Mouse (Mus musculus) thymus, postnatal 14 days (tissue): ENCODE measurements around the gene AI661453.
"Not testable (repeated sequence)": the region's sequence is repeated elsewhere in the genome, so short reads cannot be mapped to it uniquely, and the experiment has no call there.

ENCODE experiments used
- DNase-seq: peaks from one replicate; pipeline ENCODE4 v3.0.0; 2021

AI661453 gene

DNA sequence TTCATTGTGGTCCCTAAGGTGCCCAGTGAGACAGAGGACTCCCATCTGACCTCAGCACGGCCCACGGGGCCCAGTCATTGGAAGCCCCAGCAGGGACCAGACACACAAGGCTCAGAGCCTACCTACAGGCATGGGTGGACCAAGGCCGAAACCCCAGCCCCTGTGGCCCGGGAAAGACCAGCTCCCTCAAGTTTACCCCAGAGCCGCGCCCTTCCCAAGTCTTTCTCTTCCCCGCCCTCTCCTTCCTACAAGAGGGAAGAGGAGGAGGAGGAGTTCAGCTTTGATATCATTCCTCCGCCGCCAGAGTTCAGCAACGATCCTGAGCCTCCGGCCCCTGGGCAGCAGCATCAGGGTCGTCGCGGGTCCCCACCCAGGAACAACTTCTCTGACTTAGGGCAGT lies 31.6 kb downstream of the AI661453 start:
- no peak for DNase-seq

DNA sequence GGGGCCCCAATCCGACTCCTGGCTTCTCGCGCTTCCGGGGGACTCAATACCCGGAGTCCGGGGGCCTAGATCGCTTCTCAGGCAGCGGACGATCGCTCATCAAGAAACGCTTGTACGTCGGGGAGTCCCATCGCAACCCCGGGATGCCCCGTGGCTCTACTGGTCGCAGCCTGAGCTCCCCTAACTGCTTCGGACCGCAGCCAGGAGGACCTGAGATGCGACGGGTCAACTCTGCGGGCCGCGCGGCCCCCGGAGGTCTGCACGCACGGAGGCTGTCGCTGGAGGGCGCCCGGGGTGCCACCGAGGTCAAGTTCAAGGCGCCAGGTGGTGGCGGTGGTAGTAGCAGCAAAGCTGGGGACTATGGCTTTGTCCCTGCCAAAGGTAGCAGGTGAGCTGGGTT lies 32.1 kb downstream of the AI661453 start:
- DNase-seq: peak; percentile 54

DNA sequence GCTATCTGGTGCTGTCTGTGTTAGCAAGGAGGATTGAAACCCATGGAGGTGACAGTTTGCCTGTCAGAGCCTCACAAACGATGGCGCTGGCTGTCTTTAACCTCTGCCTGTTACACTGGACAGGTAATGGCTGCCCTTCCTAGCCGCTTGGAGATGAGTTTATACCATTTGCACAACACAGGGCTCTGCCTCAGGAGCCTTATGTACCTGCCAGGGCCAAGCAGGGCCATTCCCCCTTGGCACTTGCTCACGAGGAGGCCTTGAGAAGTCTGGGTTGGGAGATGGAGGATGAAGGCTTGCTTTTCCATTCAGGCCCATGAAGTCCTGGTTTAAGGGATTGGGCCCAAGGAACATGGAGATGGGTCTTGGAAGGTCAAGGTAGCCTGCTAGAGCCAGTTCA lies 33.2 kb downstream of the AI661453 start:
- DNase-seq: no peak

DNA sequence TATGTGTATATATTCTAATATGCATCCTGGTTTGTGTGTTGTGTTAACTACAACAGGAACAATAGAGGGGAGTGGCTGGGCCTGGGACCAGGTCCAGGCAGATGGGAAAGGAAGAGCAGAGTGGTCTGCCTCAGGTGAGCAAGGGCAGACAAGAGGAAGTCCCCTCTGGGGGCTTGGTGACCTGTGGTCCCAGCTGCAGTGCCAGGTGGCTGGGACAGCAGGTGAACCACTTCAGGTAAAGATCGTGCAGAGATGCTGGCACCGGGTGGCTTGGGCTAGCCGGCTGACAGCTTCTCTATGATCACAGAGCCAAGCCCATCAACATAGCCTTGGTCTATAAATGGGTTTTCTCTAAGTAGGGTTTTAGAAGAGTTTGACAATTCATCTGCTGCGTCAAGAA lies 33.7 kb downstream of the AI661453 start:
- no peak for DNase-seq

- DNase-seq: no peak
These were observed 34.3 kb downstream of the AI661453 start for GRCm38 (mm10) chr17:47470686-47471085.

DNA sequence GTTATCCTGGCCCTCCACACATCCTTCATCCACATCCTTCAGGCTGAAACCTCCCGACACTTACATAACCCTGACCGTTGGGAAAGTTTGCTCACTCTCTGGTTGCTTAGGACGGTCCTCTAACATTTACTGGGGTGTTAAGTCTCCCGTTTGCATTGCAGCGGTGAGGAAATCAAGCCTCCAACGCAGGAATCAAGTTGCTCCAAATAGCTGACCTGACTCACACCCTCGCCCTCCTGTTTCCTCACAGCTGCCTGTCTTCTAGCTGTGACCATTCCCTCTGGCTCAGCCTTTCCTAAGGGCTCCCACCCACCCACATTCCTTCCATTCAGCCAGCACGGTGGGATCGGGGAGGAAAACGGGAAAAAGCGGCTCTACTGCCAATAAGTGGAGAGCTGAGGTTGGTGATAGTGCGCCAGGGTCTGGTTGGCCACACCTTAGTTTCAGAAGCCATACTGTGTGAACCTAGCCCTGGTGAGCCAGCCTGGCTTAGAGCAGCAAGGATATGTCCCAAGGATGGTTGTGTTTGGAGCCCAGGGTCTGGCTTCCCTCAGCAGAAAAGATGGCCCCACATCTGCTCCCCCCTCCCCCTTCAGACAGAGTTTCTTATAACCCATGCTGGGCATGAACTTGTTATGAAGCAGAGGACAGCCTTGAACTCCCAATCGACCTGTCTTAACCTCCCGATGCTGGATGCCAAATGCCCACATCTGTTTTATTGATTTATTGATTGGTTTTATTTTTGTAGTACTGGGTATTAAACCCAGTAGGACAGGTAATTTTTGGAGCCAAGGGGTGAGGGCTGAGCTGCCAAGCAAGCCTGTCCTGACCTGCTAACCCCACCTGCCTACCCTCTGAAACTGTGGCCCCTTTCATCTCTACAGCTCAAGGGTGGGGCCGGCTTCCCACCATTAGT lies 36.3 kb downstream of the AI661453 start:
- no peak for DNase-seq

GRCm38 (mm10) chr17:47473434-47473974 lies 37.1 kb downstream of the AI661453 start:
- DNase-seq: peak; percentile 79

DNA sequence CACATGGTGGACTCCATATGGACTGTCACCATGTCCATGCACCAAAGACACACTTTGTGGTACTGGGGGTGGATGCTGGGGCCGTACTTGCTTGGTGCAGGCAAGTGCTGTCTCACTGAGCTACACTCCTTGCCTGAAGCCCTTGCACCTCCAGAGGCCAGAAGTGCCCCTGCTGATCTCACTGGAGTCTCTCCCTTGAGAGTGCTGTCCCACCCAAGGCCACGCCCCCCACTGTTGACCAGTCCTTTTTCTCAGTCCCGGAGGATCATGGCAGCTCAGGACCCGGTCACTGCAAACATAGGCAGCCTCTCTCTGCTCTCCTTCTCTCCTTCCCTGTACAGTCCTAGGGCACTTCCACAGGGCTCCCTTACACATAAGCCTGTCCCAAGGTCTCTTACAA lies 37.8 kb downstream of the AI661453 start:
- DNase-seq: no peak

DNA sequence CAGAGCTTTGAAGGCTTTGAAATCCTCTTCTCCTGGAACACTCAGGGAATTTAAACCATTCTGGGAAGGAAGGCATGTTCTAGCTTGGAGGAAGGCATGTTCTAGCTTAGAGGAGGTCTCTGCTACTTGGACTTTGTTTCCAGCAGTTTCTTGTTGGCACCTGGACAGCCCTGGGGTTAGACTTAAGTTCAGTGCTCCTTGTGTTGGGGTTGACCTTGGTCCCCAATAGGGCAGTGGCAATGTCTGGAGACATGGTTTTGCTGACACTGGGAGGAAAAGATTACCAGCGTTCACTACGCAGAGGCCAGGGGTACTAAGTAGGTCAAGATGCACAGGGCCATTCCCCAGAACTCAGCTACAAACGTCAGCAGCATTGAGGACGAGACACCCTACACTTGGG lies 38.8 kb downstream of the AI661453 start:
- DNase-seq: no peak

DNA sequence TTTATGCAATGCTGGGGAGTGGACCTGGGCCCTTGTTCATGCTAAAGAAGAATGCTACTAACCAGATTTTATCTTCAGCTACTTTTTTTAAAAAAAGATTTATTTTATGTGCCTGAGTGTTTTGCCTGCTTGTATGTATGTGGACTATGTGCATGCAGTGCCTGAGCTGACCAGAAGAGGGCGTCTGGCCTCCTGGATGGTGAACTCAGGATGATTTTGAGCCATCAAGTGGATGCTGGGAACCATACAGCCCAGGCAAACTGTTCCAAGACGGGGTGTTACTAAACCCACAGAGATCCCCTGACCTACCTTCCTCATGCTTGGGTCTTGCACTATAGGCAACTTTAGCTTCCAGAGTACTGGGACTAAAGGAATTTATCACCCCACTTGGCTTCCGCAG lies 39.3 kb downstream of the AI661453 start:
- DNase-seq: peak; percentile 50

GRCm38 (mm10) chr17:47479887-47480286 lies 43.5 kb downstream of the AI661453 start:
- DNase-seq: no peak

DNA sequence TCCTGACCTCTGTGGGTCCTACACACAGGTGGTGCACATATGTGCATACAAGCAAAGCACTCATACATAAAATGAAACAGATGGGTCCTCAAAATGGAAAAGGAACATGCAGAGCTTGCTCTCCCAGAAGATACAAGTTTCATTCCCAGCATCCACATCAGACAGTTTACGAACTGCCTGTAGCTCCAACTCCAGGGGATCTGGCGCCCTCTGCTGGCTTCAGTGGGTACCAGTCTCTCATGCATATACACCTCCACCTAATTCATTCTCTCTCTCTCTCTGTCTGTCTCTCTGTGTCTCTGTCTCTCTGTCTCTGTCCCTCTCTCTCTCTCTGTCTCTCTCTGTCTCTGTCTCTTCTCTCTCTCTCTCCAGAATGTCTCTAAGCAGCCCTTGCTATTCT lies 46.0 kb downstream of the AI661453 start:
- DNase-seq: peak; percentile 81

DNA sequence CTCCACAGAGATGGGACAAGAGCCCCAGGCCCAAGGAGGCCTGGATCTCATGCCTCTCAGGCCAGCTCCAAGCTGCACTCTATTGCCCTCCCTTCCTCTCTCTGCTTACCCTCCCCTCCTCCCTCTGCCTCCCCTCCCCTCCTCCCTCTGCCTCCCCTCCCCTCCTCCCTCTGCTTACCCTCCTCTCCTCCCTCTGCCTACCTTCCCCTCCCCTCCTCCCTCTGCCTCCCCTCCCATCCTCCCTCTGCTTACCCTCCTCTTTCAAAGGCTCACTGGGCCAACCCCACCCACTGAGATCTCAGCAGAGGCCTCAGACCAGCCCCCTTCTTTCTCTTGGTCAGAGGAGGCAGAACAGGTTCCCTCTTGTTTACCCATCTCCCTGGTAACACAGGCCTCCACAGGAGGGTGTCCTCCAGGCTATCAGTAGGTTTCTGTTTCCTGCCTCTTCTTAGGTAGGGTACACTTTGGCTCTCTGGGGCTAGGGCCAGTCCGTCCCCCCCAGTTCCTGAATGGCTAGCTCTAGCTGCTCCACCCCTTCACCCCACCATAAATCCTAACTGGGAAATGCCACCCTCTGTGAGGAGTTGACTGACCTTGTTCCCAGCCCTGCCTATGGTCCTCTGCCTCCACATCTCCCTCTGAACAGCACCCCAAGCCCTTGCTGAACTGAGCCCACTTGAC lies 48.0 kb downstream of the AI661453 start:
- no peak for DNase-seq

- no peak for DNase-seq
These were observed 48.6 kb downstream of the AI661453 start for GRCm38 (mm10) chr17:47484993-47485392.

DNA sequence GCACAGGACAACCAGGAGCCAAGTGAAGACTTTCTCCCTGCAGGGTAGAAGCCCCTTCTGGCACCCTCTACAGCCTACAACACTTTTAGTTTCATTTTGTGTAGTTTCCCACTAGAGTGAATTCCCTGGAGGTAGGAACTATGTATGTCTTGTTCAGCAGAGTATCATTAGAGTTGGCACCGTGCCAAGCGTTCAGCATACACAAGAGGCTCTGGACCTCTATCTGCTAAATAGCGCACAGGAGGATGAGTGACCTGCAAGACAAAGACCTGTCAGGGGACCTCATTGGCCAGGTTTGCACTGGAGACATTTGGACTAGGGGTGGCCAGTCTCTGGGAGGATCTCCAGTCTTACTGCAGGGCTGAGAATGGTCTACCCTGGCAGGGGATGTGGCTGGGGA lies 49.4 kb downstream of the AI661453 start:
- no peak for DNase-seq

- no peak for DNase-seq
These were observed 54.4 kb downstream of the AI661453 start for GRCm38 (mm10) chr17:47490791-47491190.

DNA sequence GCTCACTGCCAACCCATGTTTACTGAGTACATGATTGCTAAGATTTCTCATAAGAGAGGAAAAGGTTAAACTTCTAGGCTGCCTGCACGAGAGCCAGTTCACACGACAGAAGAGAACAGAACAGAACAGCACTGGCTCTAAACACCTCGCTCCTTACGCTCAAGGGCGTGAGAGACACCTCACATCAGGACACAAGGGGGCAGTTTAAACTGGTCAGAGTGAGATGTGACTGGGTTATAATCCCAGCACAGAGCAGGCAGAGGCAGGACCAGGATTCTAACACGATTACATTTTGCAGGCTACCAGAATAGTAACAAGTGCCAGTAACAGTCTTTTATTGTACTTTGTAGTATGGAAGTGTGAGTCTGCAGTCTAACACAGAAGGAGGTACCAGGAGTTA lies 56.3 kb downstream of the AI661453 start:
- no peak for DNase-seq

GRCm38 (mm10) chr17:47493653-47494052 lies 57.2 kb downstream of the AI661453 start:
- no peak for DNase-seq

DNA sequence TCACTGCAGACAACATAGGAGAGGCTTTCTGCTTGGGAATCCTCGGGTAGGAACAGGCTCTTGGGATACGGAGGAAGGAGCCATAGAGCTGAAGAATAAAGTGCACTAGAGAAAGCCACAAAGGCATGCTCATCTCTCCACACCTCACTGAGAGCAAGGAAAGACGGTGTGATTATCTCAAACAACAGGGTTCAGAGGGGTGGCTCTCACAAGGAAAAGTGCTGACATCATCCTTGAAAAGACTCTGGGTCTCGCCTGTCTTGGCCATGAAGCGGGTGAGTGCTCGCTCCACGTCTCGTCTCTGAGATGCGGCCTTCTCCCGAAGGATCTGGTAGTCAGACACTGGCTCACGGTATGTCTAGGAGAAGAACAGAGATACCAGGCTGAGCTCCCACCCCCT lies 57.7 kb downstream of the AI661453 start:
- no peak for DNase-seq

GRCm38 (mm10) chr17:47501531-47501930 lies 65.1 kb downstream of the AI661453 start:
- peak; percentile 25 for DNase-seq

GRCm38 (mm10) chr17:47501946-47502706 lies 65.7 kb downstream of the AI661453 start, which contains the start of gene Taf8:
Taf8 (minus strand) TSS chr17:47502292.
- peak; percentile 94 for DNase-seq

DNA sequence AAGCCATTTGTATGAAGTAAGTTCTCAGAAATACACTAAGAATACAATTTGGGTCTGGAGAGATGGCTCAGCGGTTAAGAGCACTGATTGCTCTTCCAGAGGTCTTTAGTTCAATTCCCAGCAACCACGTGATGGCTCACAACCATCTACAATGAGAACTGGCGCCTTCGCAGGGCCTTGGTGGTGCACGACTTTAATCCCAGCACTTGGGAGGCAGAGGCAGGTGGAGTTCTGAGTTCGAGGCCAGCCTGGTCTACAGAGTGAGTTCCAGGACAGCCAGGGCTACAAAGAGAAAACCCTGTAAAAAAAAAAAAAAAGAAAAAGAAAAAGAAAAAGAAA lies 66.3 kb downstream of the AI661453 start:
- not testable (repeated sequence) for DNase-seq

DNA sequence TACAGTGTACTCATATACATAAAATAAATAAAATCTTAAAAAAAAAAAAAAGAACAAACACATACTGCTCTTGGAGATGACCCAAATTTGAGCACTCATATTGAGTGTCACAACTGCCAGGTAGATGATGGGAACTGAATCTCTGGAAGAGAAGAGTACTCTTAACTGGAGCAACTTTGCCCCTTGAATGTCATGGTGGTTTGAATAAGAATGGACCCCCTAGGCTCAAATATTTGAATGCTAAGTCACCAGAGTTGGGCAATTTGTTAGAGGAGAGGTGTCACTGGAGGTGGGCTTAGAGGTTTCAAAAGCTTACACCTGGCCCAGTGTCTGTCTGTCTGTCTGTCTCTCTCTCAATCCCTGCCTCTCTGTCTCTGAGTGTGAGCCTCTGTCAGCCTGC lies 67.3 kb downstream of the AI661453 start:
- DNase-seq: no peak
